Mouse (Mus musculus) ES-Bruce4 (cell line): ENCODE data around the gene Dctn2.

Experiments
- CTCF ChIP-seq: IDR thresholded peaks from one replicate; pipeline ENCODE4 v1.8.1; 2011; ENCODE audit warnings: low read depth, low read length
- EP300 ChIP-seq: IDR thresholded peaks from 2 replicates; pipeline ENCODE4 v1.6.1; 2011; ENCODE audit warnings: low read depth, low read length; ENCODE audit not compliant: insufficient read depth
- POLR2A ChIP-seq: IDR thresholded peaks from one replicate; pipeline ENCODE4 v1.8.1; 2011; ENCODE audit warnings: low read length; ENCODE audit not compliant: insufficient read depth

GRCm38 (mm10) chr10:127261706-127262547, 4.2 kb upstream of the Dctn2 start:
- TF ChIP-seq CTCF, result no peak
- TF ChIP-seq POLR2A, result no peak
- TF ChIP-seq EP300, result no peak
